Mouse (Mus musculus) hindbrain, embryonic 14.5 days (tissue): ENCODE measurements around the gene Ptcd2. TPM values are rescaled to one million over a fixed set of nuclear protein-coding genes. Genes with fewer than 3 reads are reported as not detected.

ENCODE experiments used
- ATAC-seq: fragments of 200-750 bp; cut with Nextera tagmentation; 2 replicates; pipeline ENCODE4 v1.8.0; 2017; ENCODE audit warnings: moderate number of reproducible peaks, mild to moderate bottlenecking, moderate TSS enrichment, moderate library complexity; ENCODE audit not compliant: low FRiP score
- DNase-seq: peaks from one replicate; pipeline ENCODE4 v3.0.0-alpha.2; 2015; ENCODE audit warnings: low spot score
- H3K27ac ChIP-seq: fragments of 300-500 bp; sonication (generic); 2 replicates; pipeline ENCODE4 v1.5.1; 2014; ENCODE audit warnings: mild to moderate bottlenecking, moderate library complexity
- H3K27me3 ChIP-seq: fragments of 300-500 bp; sonication (generic); 2 replicates; pipeline ENCODE4 v1.6.1; 2014; ENCODE audit warnings: mild to moderate bottlenecking, low read length, mixed read lengths; ENCODE audit not compliant: control insufficient read depth, insufficient read depth
- H3K36me3 ChIP-seq: fragments of 300-500 bp; sonication (generic); replicated peaks from 2 replicates; pipeline ENCODE4 v1.6.1; 2014; ENCODE audit not compliant: control insufficient read depth, insufficient read depth
- H3K4me1 ChIP-seq: fragments of 300-500 bp; sonication (generic); replicated peaks from 2 replicates; pipeline ENCODE4 v1.6.1; 2014; ENCODE audit warnings: antibody characterized with exemption, low read length, mixed read lengths; ENCODE audit not compliant: control insufficient read depth, insufficient read depth
- H3K4me2 ChIP-seq: fragments of 300-500 bp; sonication (generic); replicated peaks from 2 replicates; pipeline ENCODE4 v1.6.1; 2014; ENCODE audit warnings: mild to moderate bottlenecking, moderate library complexity
- H3K4me3 ChIP-seq: fragments of 300-500 bp; sonication (generic); replicated peaks from 2 replicates; pipeline ENCODE4 v1.5.1; 2014; ENCODE audit warnings: mild to moderate bottlenecking, low read length
- H3K9ac ChIP-seq: fragments of 300-500 bp; sonication (generic); 2 replicates; pipeline ENCODE4 v1.6.1; 2014
- H3K9me3 ChIP-seq: fragments of 300-500 bp; sonication (generic); 2 replicates; pipeline ENCODE4 v1.6.1; 2016; ENCODE audit warnings: low read length; ENCODE audit not compliant: control insufficient read depth
- WGBS: fragments of 180-500 bp; shearing (Covaris S2); extraction: QIAGEN DNeasy Blood & Tissue Kit; methylation state at CpG from one replicate; pipeline ENCODE4 v1.1.7; 2014; 5-methylcytosine and 5-hydroxymethylcytosine counted together
- polyA plus RNA-seq: library from polyadenylated mRNA; unstranded; fragments of >200 nt; fragmentation: Nextera tagmentation; extraction: Ambion mirVana; gene quantifications from 2 replicates; pipeline ENCODE4 v1.2.1, GENCODE M21; 2014

The Ptcd2 gene
- polyA plus RNA-seq, 1 experiment from 2014 or later: 58.0 TPM

DNA sequence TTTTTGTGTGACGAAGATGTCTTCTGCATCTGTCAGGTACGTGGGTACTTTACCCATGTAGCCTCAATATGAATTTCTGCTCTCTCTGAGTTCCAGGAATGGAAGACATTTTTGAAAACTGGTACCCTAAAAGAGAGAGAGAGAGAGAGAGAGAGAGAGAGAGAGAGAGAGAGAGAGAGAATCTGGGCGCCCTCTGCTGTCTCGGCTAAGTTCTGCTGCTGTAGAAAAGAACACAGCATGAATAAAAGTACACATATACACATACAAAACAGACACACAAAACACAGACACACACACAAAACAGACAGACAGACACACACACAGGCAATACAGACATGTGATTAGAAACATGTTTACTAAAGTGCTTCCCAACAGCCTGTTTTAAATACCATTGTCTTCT lies 27.4 kb downstream of the Ptcd2 start:
- Histone ChIP-seq H3K27me3 (no peaks in the 10 kb centered on the region), H3K4me2 (no peak overlapping the region), H3K4me1 (no peaks in the 10 kb centered on the region), H3K4me3 (no peak overlapping the region), H3K9ac (no peak overlapping the region), H3K36me3 (peaks cover 26% of the 10 kb centered on the region), H3K27ac (no peak overlapping the region), H3K9me3 (no peaks in the 10 kb centered on the region)
- peak; percentile 61 for DNase-seq
- 63% methylated on average over 4 of the region's 4 CpGs for WGBS
- ATAC-seq: no peak

DNA sequence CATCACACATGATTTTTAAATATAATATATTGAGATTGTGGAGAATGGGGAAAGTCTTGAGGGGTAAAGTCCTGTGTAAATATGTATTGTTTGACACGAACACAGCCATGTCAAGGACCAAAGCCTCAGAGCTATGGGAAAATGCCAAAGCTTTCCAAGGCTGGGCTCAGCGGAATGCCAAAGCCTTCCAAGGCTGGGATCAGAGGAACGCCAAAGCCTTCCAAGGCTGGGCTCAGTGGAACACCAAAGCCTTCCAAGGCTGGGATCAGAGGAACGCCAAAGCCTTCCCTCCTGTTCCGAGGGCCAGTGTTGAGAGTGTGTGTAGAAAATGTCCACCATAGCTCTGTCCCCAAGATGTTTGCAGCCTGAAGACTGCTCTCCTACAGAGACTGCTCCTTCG lies 28.1 kb downstream of the Ptcd2 start:
- WGBS: 92% methylated on average over 6 of the region's 6 CpGs
- no peak for DNase-seq
- H3K9me3 ChIP-seq: no peaks in the 10 kb centered on the region
- H3K4me2 ChIP-seq: no peak overlapping the region
- H3K36me3 ChIP-seq: peaks cover 25% of the 10 kb centered on the region
- H3K27ac ChIP-seq: no peak overlapping the region
- H3K9ac ChIP-seq: no peak overlapping the region
- no peak overlapping the region for H3K4me3 ChIP-seq
- no peak for ATAC-seq
- H3K4me1 ChIP-seq: no peaks in the 10 kb centered on the region
- H3K27me3 ChIP-seq: no peaks in the 10 kb centered on the region

DNA sequence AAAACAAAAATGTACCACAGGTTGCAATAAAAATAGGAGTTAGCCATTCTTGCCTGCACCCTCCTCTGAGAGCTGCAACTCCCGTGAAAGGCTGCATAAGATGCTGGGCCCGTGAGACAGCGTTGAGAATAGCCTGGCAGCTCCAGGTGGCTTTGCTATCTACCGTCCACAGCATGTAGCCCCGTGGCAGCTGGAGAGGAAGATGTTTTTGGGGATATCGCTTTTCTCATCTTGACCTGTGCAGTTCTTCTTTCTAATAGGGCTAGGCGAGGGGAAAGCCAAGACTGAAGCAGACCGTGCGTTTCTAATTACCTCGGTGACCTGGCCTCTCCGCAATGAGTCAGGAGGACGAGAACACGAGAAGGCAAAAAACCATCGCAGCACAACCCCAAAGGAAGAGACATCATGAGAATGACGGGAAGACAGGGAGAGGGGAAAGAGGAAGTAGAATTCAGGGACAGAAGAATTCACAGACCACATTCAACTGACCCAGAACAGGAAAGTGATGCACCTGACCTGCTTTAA lies 29.8 kb downstream of the Ptcd2 start:
- H3K4me3 ChIP-seq: no peak overlapping the region
- DNase-seq (no peak), ATAC-seq (no peak)
- H3K9ac ChIP-seq: no peak overlapping the region
- H3K27ac ChIP-seq: no peak overlapping the region
- no peaks in the 10 kb centered on the region for H3K9me3 ChIP-seq
- H3K27me3 ChIP-seq: no peaks in the 10 kb centered on the region
- peaks cover 8% of the 10 kb centered on the region for H3K36me3 ChIP-seq
- H3K4me2 ChIP-seq: no peak overlapping the region
- no peaks in the 10 kb centered on the region for H3K4me1 ChIP-seq
- 87% methylated on average over 15 of the region's 15 CpGs for WGBS

DNA sequence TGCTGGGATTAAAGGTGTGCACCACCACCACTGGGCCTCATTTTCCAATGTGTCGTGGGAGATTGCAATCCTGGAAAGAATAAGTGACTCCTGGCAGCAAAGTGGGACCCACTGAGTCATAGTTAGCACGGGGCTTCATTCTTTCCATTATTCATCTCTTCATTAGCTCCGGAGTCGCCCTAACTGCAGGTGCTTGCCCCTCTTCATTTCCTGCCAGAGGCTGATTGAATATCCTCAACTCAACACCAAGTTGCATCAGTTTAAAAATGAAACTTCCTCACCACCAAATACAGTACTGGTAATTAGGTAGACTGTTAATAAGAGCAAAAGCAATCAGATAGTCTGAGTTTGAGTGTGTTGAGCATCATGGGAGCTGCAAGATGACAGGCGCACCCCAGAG lies 30.4 kb downstream of the Ptcd2 start:
- Histone ChIP-seq H3K4me2 (no peak overlapping the region), H3K9me3 (no peaks in the 10 kb centered on the region), H3K27me3 (no peaks in the 10 kb centered on the region), H3K4me1 (no peaks in the 10 kb centered on the region), H3K27ac (no peak overlapping the region), H3K9ac (no peak overlapping the region), H3K36me3 (peaks cover 2% of the 10 kb centered on the region), H3K4me3 (no peak overlapping the region)
- DNase-seq: no peak
- 94% methylated on average over 5 of the region's 5 CpGs for WGBS
- no peak for ATAC-seq

DNA sequence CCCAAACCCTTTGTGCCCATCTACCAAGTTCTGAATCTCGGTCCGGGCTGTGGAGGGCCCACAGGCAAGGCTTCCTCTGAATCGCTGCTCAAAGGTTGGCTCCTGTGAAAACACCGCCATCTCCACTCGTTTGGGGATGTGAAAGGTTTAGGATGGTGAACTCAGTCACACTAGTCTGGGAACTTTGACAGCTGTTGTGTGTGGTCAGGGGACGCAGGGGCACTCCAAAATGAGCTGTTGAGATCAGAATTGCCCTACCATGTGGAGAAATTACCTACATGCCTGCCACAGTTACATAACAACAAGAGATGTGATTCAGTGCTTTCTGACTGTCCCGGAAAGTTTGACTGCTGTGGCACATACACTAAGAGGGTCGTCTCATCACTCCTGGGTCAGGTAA lies 36.1 kb downstream of the Ptcd2 start:
- no peak overlapping the region for H3K9ac ChIP-seq
- H3K4me2 ChIP-seq: no peak overlapping the region
- no peak overlapping the region for H3K27ac ChIP-seq
- 89% methylated on average over 8 of the region's 8 CpGs for WGBS
- H3K27me3 ChIP-seq: no peaks in the 10 kb centered on the region
- ATAC-seq (no peak), DNase-seq (no peak)
- H3K4me1 ChIP-seq: no peaks in the 10 kb centered on the region; the same call in 1 of the 2 replicates
- H3K4me3 ChIP-seq: no peak overlapping the region
- H3K36me3 ChIP-seq: no peaks in the 10 kb centered on the region
- no peaks in the 10 kb centered on the region for H3K9me3 ChIP-seq

DNA sequence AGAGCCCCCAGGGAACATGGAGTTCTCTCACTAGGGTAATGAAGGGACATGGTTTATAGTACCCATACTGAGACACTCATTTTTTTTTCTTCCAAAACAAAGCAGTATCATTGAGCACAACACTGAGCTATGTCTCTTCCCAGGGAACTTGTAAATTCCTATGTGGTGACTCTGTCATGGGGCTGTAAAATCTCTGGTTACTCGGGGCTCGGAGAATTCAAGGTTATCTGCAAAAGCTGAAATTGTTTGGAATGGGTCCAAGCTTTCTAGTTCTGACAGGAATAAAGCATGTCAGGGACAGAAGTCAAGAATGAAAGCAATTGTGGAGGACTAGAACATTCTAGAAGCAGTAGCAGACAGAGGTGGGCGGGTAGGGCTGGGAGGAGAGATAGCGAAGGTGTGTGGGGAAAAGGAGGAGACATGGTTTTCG lies 36.6 kb downstream of the Ptcd2 start:
- ATAC-seq (no peak), DNase-seq (no peak)
- H3K4me1 ChIP-seq: no peaks in the 10 kb centered on the region; the same call in 1 of the 2 replicates
- H3K27ac ChIP-seq: no peak overlapping the region
- no peak overlapping the region for H3K4me2 ChIP-seq
- no peaks in the 10 kb centered on the region for H3K27me3 ChIP-seq
- 86% methylated on average over 5 of the region's 5 CpGs for WGBS
- no peak overlapping the region for H3K4me3 ChIP-seq
- H3K9me3 ChIP-seq: no peaks in the 10 kb centered on the region
- no peak overlapping the region for H3K9ac ChIP-seq
- no peaks in the 10 kb centered on the region for H3K36me3 ChIP-seq

DNA sequence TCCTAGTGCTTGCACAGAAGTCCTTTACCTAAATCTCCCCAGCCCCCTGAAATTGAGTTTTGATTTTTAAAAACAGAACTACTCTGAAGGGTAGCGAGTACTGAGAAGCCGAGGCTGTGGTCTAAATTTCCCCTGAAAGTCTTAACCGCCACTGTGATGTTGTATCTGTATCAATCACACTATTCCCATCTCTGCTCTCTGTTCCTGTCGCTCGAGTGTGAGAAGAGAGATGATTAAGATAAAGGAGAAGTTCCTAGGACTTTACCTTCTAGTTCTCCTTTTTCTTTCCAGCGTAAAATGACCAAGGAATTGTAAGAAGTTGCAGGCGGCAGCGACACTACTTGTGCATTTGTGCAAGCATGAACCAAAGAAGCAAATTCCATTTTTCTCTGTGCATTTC lies 38.3 kb downstream of the Ptcd2 start:
- Histone ChIP-seq H3K27me3 (no peaks in the 10 kb centered on the region), H3K4me2 (no peak overlapping the region), H3K9ac (no peak overlapping the region), H3K27ac (no peak overlapping the region), H3K36me3 (no peaks in the 10 kb centered on the region), H3K4me3 (no peak overlapping the region), H3K4me1 (no peaks in the 10 kb centered on the region; the same call in 1 of the 2 replicates), H3K9me3 (no peaks in the 10 kb centered on the region)
- 85% methylated on average over 8 of the region's 8 CpGs for WGBS
- DNase-seq (no peak), ATAC-seq (no peak)

DNA sequence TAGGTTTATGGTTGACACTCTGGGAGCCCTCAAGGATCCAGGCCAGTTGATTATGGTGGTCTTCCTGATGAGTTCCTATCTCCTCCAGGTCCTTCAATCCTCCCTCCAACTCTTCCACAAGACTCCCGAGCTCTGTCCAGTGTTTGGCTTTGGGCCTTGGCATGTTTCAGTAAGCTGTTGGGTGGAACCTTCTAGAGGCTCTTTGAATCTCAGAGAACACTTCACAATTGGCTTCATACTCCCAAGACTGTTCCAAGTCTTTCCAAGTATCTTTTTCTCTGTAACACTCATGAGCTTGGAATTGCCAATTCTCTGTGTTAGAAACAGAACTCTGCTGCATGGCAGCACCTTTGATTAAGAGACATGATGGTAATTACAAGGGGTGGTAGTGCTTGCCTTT lies 39.3 kb downstream of the Ptcd2 start:
- no peak overlapping the region for H3K9ac ChIP-seq
- no peaks in the 10 kb centered on the region for H3K9me3 ChIP-seq
- no peak overlapping the region for H3K4me3 ChIP-seq
- no peak for DNase-seq
- no peak for ATAC-seq
- H3K27ac ChIP-seq: no peak overlapping the region
- no peaks in the 10 kb centered on the region for H3K36me3 ChIP-seq
- H3K27me3 ChIP-seq: no peaks in the 10 kb centered on the region
- WGBS: 100% methylated on average over 1 of the region's 1 CpGs
- H3K4me2 ChIP-seq: no peak overlapping the region
- H3K4me1 ChIP-seq: no peaks in the 10 kb centered on the region; the same call in 1 of the 2 replicates

DNA sequence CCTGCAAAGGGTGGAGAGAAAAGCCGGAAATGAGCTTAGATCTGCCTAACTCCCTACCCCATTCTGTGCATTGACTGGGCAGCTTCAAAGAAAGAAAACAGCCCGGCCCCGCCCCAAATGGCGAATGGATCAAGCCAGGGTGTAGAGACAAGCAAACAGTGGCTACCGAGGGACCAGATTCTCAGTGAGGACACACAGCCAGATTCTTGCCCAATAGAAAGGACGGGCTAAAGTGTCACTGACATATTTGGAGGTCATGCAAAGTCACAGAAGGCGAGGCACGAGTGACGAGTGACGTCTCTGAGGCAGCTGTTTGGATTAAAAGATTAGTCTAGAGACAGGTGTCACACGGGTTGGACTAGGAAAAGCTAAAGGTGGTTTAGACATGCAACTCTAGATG lies 40.1 kb downstream of the Ptcd2 start:
- Histone ChIP-seq H3K9me3 (no peaks in the 10 kb centered on the region), H3K4me1 (no peaks in the 10 kb centered on the region; the same call in 1 of the 2 replicates), H3K9ac (no peak overlapping the region), H3K36me3 (no peaks in the 10 kb centered on the region), H3K27ac (no peak overlapping the region), H3K4me3 (no peak overlapping the region), H3K4me2 (no peak overlapping the region), H3K27me3 (no peaks in the 10 kb centered on the region)
- 74% methylated on average over 11 of the region's 11 CpGs for WGBS
- ATAC-seq: no peak
- no peak for DNase-seq

DNA sequence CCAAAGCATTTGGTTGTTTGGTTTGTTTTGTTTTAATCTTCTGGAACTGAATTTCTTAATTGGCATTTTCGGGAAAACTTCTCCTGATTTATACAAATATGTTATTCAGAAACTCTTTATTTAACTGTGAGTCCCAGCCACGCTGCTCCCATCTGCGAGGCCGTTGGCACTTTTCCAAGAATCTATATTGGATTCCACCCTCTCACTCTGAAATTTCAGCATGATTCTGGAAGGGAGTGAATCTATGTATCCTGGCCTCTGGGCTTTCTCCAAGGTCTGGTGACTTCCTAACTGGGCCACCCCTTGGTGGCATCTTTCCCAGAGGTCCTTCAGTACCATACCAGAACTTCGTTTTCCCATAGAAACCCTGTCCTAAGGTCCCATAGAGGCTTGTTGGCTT lies 40.7 kb downstream of the Ptcd2 start:
- no peak overlapping the region for H3K27ac ChIP-seq
- no peaks in the 10 kb centered on the region; the same call in 1 of the 2 replicates for H3K4me1 ChIP-seq
- ATAC-seq: no peak
- no peak overlapping the region for H3K4me3 ChIP-seq
- no peak overlapping the region for H3K4me2 ChIP-seq
- H3K9ac ChIP-seq: no peak overlapping the region
- no peaks in the 10 kb centered on the region for H3K9me3 ChIP-seq
- WGBS: 66% methylated on average over 5 of the region's 5 CpGs
- no peaks in the 10 kb centered on the region for H3K36me3 ChIP-seq
- peak; percentile 43 for DNase-seq
- H3K27me3 ChIP-seq: no peaks in the 10 kb centered on the region
